Mouse (Mus musculus): ENCODE results near the gene H13. TPM values are rescaled to one million over a fixed set of nuclear protein-coding genes. Genes with fewer than 3 reads are reported as not detected.

The H13 gene
- polyA plus RNA-seq, 1 experiment from 2014 or later: 121 TPM

Other genes starting within 250 kb of the H13 start
- gene Defb23, start 204.8 kb upstream of the H13 start, polyA plus RNA-seq (2015; fragmentation: Nextera tagmentation; extraction: Ambion mirVana): not detected in 2 replicates
- not detected in 2 replicates for gene Defb20, start 192.4 kb upstream of the H13 start, polyA plus RNA-seq (2015; fragmentation: Nextera tagmentation; extraction: Ambion mirVana)
- gene Defb22, start 179.3 kb upstream of the H13 start, polyA plus RNA-seq (2015; fragmentation: Nextera tagmentation; extraction: Ambion mirVana): not detected in 2 replicates
- not detected in 2 replicates for gene Defb26, start 157.8 kb upstream of the H13 start, polyA plus RNA-seq (2015; fragmentation: Nextera tagmentation; extraction: Ambion mirVana)
- gene Defb28, start 151.2 kb upstream of the H13 start, polyA plus RNA-seq (2015; fragmentation: Nextera tagmentation; extraction: Ambion mirVana): not detected in 2 replicates
- not detected in 2 replicates for gene Defb29, start 129.4 kb upstream of the H13 start, polyA plus RNA-seq (2015; fragmentation: Nextera tagmentation; extraction: Ambion mirVana)
- gene Gm17416, start 100.1 kb upstream of the H13 start, polyA plus RNA-seq (2015; fragmentation: Nextera tagmentation; extraction: Ambion mirVana): not detected in 2 replicates
- gene Defb21, start 96.7 kb upstream of the H13 start, polyA plus RNA-seq (2015; fragmentation: Nextera tagmentation; extraction: Ambion mirVana): not detected in 2 replicates
- gene Defb19, start 89.1 kb upstream of the H13 start, polyA plus RNA-seq (2015; fragmentation: Nextera tagmentation; extraction: Ambion mirVana): not detected in 2 replicates
- gene Defb45, start 70.1 kb upstream of the H13 start, polyA plus RNA-seq (2015; fragmentation: Nextera tagmentation; extraction: Ambion mirVana): not detected in 2 replicates
- gene Defb36, start 65.1 kb upstream of the H13 start, polyA plus RNA-seq (2015; fragmentation: Nextera tagmentation; extraction: Ambion mirVana): not detected in 2 replicates
- 0.62 and 1.4 TPM in 2 replicates for gene Defb25, start 46.4 kb upstream of the H13 start, polyA plus RNA-seq (2015; fragmentation: Nextera tagmentation; extraction: Ambion mirVana)
- 20.0 and 20.6 TPM in 2 replicates for gene Rem1, start 42.5 kb upstream of the H13 start, polyA plus RNA-seq (2015; fragmentation: Nextera tagmentation; extraction: Ambion mirVana)
- gene Mcts2, start 17.6 kb downstream of the H13 start, polyA plus RNA-seq (2015; fragmentation: Nextera tagmentation; extraction: Ambion mirVana): 24.0 and 25.2 TPM in 2 replicates
- gene Id1, start 66.8 kb downstream of the H13 start, polyA plus RNA-seq (2015; fragmentation: Nextera tagmentation; extraction: Ambion mirVana): 125 and 145 TPM in 2 replicates
- gene Cox4i2, start 84.7 kb downstream of the H13 start, polyA plus RNA-seq (2015; fragmentation: Nextera tagmentation; extraction: Ambion mirVana): 21.3 and 23.9 TPM in 2 replicates
- 78.1 and 88.8 TPM in 2 replicates for gene Bcl2l1, start 162.3 kb downstream of the H13 start, polyA plus RNA-seq (2015; fragmentation: Nextera tagmentation; extraction: Ambion mirVana)
- gene Tpx2, start 178.5 kb downstream of the H13 start, polyA plus RNA-seq (2015; fragmentation: Nextera tagmentation; extraction: Ambion mirVana): 59.8 and 60.6 TPM in 2 replicates
- gene Mylk2, start 241.9 kb downstream of the H13 start, polyA plus RNA-seq (2015; fragmentation: Nextera tagmentation; extraction: Ambion mirVana): 0.07 and 1.8 TPM in 2 replicates